Mouse (Mus musculus) c-Kit-positive CD71-positive TER-119-negative erythroid progenitor cells, embryonic 14.5 days (primary cell): ENCODE results near the gene Ntrk3.

Experiments
- DNase-seq: peaks from one replicate; pipeline ENCODE4 v3.0.0-alpha.2; 2013; ENCODE audit warnings: low read depth

Gene Ntrk3

DNA sequence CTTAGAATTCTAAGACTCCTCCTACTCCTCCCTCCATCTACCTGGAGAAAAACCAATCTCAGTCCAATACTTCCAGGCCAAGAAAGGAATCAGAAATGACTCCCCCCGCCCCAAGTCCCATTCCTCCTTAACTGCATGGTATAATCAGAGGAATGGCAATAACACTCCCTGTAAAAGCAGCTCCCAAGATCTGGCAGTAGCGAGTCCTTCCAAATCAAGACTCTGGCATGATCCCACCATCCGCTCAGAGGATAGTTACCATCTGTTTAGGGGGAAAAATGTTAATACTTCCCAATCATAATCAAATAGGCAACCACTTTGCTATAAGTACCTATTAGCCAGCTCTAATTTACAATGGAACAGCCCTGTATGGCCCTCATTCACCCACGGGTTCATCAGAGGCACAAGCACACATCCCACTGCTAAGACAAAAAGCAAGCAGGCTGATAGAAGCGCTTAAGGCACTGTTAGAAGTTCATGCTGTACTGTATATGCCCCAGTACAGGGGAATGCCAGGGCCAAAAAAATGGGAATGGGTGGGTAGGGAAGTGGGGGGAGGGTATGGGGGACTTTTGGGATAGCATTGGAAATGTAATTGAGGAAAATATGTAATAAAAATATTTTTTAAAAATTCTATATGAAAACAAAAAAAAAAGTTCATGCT lies 294.3 kb downstream of the Ntrk3 start:
- no peak for DNase-seq

- DNase-seq = no peak
Measured at GRCm38 (mm10) chr7:78441706-78442105, 296.1 kb downstream of the Ntrk3 start.

DNA sequence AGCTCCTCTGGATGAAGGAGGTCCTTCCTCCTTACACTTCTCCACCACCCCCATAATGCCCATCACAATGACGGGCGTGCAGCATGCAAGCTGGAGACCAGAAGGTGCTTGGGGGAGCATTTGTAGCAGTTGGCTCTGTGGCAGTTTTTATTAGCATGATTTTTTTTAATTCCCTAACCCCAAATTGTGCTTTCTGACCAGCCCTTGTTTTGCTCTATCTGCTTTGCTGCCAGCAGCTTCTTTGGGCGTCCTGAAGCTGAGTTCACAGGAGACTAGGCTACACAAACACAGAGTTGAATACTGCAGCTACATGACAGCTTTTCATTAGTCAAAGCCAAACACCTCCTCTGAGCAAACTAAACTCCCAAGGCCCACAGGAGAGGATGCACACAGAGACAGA lies 296.9 kb downstream of the Ntrk3 start:
- DNase-seq = no peak

DNA sequence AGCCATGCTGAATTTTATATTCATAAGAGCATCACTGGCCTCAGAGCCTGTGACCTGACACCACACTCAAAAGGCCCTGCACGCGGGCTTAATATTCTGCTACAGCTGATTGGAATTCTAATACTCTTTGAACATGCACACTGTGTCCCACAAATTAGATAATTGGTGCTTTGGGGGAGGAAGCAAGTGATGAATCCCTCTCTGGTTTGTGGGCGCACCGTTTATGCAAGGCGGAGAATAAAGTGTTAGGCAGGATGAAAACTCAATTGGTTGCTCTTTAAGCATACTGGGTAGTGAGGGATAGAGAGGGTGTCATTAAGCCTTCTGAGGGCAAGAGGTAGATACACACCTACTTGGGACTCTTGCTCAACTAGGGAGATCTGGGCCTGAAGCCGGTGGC lies 297.3 kb downstream of the Ntrk3 start:
- DNase-seq = no peak

DNA sequence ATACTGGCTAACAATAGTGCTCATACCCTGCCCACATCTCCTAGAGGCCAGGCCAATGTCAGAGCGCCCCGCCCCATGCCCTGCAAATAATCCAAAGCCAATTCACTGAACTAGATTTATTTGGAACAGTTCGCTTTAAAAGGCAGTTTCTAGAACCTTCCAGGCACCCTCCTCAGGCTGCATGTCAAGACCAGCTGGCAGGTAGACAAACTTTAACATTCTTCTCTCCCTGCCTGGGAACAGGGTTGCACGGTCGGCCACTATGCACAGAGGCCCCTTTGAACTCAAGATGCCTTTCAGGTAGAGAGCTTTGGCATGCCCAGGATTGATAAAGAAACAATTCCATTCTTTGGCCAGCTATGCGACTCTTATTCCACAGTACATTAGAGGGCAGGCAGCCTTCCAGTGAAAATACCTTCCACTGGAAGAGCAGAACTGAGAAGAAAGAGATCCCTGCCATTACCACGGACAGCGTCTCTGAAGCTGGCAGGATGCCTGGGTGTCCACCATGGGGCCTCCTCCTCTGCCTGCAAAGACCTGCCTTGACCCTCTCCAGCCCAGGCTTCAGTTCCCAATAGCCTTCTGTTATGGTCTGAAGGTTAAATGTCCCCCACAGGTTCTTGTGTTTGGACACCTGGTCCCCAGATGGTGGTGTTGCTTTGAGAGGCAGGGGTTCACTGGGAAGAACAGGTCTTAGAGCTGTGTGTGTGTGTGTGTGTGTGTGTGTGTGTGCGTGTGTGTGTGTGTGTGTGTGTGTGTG lies 298.3 kb downstream of the Ntrk3 start:
- no peak for DNase-seq

GRCm38 (mm10) chr7:78433617-78434144 lies 304.1 kb downstream of the Ntrk3 start:
- DNase-seq = no peak

DNA sequence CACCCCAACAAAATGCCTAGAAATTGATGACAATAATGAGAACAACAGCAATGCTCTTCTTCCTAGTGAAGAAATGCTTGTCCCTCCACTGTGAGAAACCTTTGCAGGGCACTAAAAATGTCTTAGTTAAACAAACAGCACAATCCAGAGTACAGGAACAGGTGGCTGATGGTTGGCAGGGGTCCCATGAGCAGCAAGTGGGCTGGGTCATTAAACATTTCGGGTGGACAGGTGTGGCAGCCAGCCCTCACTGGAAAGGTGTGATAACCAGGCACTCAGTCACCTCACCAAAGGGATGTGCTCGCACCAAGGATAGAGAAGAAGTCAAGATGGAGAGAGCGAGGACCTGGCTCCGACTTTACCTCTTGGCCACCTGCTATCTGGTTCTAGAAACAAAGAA lies 306.2 kb downstream of the Ntrk3 start:
- no peak for DNase-seq

DNA sequence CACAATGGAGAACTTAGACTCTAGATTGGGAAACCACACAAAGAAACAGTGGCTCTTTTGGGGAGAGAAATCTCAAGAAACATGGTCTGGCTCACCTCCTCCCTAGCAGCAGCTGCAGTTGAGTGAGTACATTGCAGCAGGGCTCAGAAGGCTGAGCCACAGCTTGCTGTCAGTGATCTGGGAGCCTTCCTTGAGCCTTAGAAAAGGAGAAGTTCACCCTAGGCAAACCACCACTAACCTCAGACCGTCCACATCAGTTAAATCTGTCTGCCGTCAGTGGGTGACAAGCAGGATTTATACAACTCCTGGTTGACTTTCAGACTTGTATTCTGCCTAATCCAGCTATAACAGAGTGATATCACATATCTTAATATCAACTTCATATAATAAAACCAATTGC lies 325.6 kb downstream of the Ntrk3 start:
- no peak for DNase-seq

- no peak for DNase-seq
Measured at GRCm38 (mm10) chr7:78409970-78410369, 327.8 kb downstream of the Ntrk3 start.

- no peak for DNase-seq
Measured at GRCm38 (mm10) chr7:78406641-78407291, 331.0 kb downstream of the Ntrk3 start.

- no peak for DNase-seq
Measured at GRCm38 (mm10) chr7:78404481-78404880, 333.3 kb downstream of the Ntrk3 start.

DNA sequence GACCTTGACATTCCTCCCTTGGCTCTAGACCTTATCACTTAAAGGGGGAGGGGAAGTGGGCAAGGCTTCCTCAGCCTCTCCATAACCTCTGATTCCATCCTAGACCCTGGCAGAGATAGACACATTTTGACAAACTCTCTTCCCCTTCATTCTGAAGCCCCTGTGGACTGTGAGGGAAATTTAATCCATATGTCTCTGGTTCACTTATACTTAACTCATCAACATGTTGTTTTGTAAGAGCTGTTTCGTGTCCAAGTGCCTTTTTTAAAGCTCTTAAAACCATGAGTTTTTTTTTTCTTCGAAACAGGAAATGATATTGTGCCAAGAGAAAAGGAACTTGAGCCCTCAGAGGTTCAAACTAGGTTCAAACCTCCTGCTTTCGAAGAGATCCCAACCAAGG lies 335.3 kb downstream of the Ntrk3 start:
- DNase-seq = no peak

- DNase-seq = no peak
Measured at GRCm38 (mm10) chr7:78400219-78400618, 337.6 kb downstream of the Ntrk3 start.

GRCm38 (mm10) chr7:78398377-78398776 lies 339.4 kb downstream of the Ntrk3 start:
- no peak for DNase-seq

GRCm38 (mm10) chr7:78397215-78397614 lies 340.6 kb downstream of the Ntrk3 start:
- DNase-seq = no peak

GRCm38 (mm10) chr7:78390019-78390418 lies 347.8 kb downstream of the Ntrk3 start:
- no peak for DNase-seq

DNA sequence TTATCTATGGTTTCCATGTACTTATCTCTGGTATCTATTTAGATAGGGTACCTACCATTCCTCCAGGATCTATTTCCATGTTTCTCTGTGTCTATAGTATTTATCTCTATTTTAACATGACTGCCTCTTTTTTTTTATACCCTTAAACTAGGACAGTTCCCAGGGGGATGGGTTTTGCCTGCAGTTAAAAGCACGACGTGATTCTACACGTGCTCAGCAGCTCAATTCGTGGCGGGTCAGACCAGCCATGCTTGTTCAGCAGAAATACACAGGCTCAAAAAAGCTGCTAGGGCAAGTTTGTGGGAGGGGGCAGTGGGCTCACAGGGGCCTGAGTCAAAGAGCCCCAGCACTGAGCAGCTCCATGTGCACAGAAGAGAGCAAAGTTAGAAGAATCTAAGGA lies 349.7 kb downstream of the Ntrk3 start:
- DNase-seq = no peak

DNA sequence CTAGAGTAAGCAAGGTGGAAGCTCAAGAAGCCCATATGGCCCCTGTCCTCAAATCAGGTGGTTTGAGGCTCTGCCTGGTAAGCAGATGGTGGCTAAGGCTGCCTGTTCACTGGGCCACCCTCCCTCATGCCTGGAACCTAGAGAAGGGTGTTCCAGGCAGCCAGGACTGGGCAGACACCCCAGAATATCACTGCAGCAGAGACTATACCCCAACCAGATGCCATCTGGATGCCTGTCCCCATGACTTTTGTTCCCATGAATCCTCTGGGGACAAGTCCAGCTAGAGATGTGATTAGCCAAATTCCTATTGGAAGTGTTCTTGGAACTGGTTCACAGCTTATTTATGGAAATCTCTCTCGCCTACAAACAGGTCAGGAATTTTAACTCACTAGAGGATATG lies 351.8 kb downstream of the Ntrk3 start:
- no peak for DNase-seq

DNA sequence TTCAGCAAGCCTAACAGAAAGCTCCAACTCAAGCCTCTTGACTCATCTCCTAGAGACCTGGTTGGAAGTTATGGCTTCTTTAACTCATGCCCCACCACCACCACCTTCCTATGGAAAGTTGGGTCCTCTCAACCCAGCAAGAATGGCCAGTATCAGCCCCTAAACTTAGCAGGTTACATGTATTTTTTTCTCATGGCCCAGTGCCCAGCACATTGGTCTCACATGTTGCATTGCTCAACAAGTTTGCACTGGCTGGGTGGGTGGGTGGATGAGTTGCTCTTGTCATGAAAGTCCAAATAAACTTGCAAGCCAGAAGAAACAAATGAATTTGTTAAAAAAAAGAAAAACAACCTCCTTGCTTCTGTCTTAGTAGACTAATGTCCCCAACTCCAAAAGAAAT lies 353.7 kb downstream of the Ntrk3 start:
- DNase-seq = no peak

GRCm38 (mm10) chr7:78382126-78382525 lies 355.7 kb downstream of the Ntrk3 start:
- DNase-seq = no peak

DNA sequence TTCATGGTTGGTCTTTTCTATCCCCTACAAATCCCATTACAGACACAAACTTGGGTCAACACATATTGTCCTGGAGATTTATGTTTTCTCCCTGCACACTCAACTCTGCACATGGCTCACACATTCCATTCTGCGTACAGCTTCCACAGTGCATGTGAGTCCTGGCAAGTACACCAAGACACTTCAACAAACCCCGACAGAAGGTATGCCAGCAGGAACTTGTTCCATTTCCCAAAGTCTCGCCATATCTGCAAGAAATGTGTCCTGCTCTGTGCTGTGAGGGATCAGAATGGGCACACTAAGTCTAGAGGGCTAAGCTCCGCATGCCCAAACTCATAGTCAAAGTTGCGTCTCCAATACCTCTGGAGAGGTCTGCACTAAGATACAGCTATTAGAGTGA lies 358.0 kb downstream of the Ntrk3 start:
- DNase-seq = no peak

DNA sequence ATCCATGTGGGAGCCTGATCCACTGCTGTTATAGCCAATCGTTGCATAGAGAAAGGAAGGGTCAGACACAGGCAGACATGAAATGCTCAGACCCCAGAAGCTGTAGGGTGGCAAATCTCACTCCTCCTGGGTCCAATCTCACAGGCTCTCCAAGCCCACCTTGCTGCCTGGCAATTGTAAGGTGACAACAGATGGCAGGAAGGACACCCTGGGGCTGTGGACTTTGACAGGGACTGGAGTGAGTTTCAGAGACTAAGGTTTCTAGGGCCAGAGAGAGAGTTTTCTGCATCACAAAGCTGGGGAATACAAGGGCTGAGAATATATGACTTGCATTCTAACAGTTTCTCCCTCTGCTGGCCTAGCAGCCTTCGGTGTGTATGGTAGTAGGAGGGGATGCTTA lies 359.5 kb downstream of the Ntrk3 start:
- DNase-seq = no peak

- no peak for DNase-seq
Measured at GRCm38 (mm10) chr7:78376875-78377274, 360.9 kb downstream of the Ntrk3 start.
